Mouse (Mus musculus) ZHBTc4 (cell line): ENCODE results near the gene Slc36a3.

ENCODE experiments used
- DNase-seq: peaks from one replicate; pipeline ENCODE4 v3.0.0-alpha.2; 2011; ENCODE audit warnings: low read depth, low spot score

Slc36a3 gene

GRCm38 (mm10) chr11:55076234-55076633 lies 75.3 kb downstream of the Slc36a3 start:
- no peak for DNase-seq

GRCm38 (mm10) chr11:55075602-55076001 lies 75.9 kb downstream of the Slc36a3 start:
- DNase-seq: no peak
